Mouse (Mus musculus) c-Kit-negative CD71-positive TER-119-positive erythroid progenitor cells, embryonic 14.5 days (primary cell): ENCODE data around the gene Gm28035.

Experiments used
- DNase-seq: peaks from one replicate; pipeline ENCODE4 v3.0.0-alpha.2; 2013; ENCODE audit warnings: low read depth, low spot score

Gm28035 gene

GRCm38 (mm10) chr2:30261064-30261736, 20.8 kb downstream of the Gm28035 start:
- DNase-seq = no peak

GRCm38 (mm10) chr2:30261921-30262839, 21.8 kb downstream of the Gm28035 start:
- no peak for DNase-seq

DNA sequence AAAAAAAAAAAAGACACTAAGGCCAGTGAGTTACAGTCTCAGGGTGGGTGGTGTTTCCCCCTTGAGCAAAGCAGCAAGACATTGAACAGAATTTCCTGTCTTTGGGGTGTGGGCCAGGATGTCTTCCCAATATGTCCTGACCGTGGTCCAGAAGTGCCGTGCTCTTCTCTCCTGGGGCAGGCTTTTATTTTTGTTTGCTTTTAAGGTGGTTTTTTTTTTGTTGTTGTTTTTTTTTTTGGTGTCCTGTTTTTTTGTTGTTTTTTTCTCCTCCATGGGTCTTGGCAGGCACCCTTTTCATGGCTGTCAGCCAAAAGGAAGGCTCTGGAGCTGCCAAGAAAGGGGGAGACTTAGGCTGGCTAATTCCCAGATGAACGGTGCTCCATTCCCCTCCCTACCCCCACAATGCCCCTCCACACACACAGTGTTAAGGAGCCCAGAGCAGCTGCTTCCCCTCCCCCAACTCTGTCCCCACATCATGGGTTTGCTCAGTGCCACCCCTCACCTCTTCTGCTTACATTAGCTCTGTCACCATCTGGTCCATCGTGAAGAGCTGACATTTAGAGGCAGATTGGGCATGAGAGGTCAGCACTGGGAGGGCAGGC, 22.6 kb downstream of the Gm28035 start:
- no peak for DNase-seq

DNA sequence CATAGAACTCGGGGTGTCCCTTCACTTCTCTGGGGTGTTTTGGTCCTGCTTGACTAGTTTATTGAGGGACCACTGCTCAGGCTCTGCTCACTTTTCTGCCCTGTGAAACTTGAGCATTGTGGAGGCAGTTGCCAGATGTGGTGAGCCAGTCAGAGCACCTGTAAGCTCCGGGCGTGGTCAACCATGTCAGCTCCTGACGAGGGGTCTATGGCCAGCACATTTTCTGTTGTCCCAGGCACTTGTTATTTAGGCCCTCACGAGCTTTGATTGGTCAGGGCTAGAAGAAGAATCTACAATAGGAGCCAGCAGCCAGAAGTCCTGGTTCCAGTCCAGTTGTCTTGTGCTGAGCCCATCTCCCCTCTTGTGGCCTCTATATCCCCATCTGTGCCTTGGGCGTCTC, 23.4 kb downstream of the Gm28035 start:
- no peak for DNase-seq

GRCm38 (mm10) chr2:30264671-30265519, 24.5 kb downstream of the Gm28035 start:
- no peak for DNase-seq

- no peak for DNase-seq
Observed at GRCm38 (mm10) chr2:30265767-30266253, 25.4 kb downstream of the Gm28035 start, which contains the start of gene Phyhd1. TSS of gene Phyhd1 (plus strand) at chr2:30266203.

DNA sequence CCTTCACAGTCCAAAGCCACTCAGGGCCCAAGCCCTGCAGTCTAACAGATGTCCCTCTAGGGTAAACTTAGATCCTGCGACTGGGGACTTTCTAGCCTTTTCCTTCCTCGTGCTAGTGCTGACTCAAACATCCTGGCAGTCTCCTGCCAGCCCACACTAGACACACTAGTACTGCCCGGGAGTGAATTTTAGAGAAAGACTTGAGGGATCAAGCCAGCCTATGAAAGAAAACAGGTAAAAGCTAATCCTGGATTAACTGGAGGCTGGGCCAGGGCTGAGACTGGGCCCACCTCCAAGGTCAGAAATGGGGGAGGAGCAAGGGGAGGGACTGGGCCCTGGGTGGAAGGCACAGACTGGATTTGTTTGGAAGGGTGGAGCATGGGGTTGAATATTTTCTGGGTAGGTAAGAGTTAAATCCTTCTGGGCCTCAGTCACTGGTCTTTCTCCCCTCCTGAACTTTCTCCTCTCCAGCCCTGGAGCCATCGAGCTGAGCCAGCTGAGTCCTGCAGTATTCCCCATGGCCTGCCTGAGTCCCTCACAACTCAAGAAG, 26.1 kb downstream of the Gm28035 start:
- DNase-seq = no peak

DNA sequence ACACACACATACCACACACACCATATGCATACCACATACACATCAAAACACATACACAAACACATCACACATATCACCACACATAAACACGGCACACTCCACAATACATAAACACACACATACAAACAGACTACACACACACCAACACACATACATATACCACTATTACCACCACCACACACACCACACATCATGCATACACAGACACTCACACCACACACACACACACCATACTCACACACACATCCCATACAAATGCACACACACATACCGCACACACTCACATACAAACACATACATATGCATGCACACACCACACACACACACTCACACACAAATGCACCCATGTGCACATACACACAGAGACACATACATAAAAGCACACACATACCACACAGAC, 27.1 kb downstream of the Gm28035 start:
- DNase-seq = no peak

DNA sequence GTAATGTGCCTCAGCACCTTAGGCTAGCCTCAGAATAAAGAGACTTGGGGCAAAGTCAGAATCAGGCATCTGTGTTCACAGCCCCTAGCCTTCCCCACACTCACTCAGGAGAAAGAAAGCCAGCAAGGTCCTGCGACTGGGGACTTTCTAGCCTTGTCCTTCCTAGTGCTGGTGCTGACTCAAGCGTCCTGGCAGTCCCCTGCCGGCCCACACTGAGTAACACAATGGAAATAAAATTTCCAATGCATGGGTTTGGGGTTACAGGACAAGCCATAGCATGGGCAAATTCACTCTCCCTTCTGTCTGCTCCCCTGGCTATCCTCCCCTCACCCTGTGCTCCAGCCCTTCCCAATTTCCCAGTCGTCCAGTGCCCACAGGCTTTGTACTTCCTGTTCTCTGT, 28.0 kb downstream of the Gm28035 start:
- no peak for DNase-seq

- DNase-seq = no peak
Observed at GRCm38 (mm10) chr2:30269241-30269990, 29.0 kb downstream of the Gm28035 start.

DNA sequence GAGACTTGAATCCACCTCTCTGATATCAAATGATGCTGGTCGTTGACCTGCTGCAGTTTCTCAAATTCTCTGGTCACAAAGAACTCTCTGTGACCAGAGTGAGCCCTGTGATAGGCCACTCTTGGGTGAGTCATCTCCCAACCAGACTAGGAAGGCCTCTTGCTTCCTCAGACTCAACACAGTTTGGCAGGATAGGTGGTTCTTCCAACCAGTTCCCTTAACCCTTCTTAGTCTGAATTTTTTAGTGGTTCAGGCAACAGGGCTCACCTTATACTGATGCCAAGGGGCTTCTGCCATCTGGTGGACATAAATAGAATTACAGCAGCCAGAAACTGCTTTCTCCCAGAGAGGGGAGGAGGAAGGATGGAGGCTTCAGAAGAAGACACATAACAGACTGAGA, 29.8 kb downstream of the Gm28035 start:
- DNase-seq = peak; percentile 42

DNA sequence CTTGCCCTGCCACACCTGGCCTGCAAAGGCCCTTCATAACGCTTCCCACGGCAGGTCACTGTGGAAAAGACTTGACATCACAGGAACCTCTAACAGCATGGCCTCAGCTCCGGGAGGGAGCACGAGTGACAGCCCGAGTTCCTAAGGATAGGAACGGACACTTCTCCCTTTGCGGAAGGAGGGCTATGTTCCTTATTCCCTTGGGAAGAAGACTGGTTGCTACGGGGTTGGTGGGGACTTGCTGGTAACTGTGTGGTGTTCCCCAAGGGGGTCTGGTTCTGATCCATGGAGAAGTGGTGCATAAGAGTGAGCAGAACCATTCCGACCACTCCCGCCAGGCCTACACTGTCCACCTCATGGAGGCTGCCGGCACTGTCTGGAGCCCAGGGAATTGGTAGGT, 40.4 kb downstream of the Gm28035 start, which contains the start of gene Gm28038:
Gene Gm28038, plus strand, starts transcription at position 301 of the 400 bp plus-strand sequence.
- no peak for DNase-seq

GRCm38 (mm10) chr2:30281651-30282050, 41.3 kb downstream of the Gm28035 start:
- DNase-seq = no peak

DNA sequence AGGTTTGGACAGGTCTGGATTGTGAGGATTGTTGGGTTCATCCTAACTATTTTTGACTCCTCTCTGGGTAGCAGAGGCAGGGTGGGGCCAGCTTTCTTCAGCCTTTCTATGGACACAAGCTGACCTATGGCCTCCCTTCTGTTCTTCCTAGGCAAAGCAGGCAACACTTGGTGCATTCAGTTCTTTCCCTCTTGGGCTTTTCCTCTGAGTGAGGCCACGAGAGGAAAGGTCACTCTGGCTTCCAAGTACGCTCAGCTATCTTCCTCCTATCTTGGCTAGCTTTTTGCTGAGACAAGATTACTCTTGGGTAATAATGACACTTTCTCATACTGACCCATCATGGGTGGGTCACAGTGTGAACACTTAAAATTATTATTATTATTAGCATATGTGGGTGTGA, 42.8 kb downstream of the Gm28035 start:
- no peak for DNase-seq

DNA sequence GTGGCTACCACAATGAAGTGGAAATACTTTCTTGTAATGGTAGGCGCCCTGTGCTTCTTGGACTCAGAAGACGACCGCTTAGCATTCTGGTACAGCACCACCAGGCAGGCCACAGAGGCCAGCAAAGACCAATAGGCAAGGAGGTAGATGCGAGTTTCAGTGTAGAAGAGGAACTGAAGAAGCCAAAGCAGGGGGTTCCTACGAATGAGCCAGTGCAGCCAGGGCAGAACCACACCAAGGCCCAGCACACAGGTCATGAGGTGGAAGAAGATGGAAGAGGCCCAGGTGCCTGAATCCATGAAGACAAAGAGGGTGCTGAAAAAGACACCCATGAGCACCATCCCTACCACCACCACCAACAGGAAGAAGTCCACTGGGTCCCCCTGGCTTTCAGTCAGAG, 44.6 kb downstream of the Gm28035 start:
- no peak for DNase-seq

GRCm38 (mm10) chr2:30285416-30286181, 45.2 kb downstream of the Gm28035 start:
- no peak for DNase-seq

DNA sequence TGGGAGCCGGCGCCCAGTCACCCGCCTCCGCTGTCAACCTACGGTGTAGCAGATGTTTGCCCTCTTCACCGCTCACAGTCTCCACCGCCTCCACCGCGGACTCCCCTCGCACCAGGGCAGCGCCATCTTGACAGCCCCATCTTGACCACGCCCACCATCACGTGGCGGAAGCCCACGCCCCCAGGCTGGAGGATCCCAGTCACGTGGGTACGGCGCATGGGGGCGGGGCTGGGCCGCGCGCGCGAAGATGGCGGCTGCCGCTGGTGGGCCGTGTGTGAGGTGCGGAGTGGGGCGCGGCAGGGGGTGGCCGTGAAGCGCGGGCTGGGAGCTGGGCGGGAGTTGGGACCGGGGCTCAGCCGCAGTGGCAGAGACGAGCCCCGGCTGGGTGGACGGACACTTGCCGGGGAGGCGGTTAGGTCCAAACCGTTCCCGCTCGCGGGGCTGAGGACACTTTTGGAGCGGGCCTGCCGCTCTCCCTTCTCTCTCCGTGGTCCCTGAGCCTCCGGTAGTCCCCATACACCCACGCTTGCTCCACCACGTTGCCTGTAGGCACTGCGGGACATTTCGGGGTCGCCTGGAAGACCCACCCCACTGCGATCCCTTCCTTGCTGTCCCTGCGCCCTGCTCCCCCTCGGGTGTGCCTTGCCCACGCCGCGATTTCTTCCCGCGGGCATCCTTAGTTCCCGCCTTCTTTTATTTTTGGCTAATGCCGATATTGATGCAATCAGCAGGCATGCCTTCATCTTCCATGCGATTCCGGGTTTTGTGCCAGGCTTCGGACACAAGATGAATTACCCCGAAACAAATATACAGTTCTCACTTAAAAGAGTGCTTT, 46.0 kb downstream of the Gm28035 start, which contains the start of the genes Dolk and Nup188:
Gene Dolk, minus strand, starts transcription at position 143 of the 835 bp plus-strand sequence.
Gene Nup188, plus strand, starts transcription at position 206 of the 835 bp plus-strand sequence.
- DNase-seq = peak; percentile 90

DNA sequence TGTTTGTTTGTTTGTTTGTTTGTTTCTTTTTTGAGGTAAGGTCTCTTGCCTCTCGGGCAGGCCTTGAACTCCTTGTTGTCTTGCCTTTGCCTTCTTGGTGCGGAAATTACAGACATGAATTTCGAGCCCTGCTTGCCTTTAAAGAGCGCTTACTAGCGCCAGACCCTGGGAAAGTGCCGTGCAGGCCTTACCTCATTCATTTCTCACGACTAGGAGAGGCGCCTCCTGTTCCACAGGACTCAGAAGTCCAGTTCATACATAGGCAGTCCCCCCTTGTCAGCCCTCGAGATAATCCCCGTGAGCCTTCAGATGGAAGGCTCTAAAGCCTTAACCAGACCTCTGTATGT, 46.6 kb downstream of the Gm28035 start:
- no peak for DNase-seq
